Mouse (Mus musculus) small intestine, adult 2 months (tissue): ENCODE data around the gene Kdm4b. TPM values are rescaled to one million over a fixed set of nuclear protein-coding genes. Genes with fewer than 3 reads are reported as not detected.

ENCODE experiments used
- H3K27ac ChIP-seq: fragments of 200-500 bp; 2 replicates; pipeline ENCODE4 v1.5.1; 2012; ENCODE audit warnings: low read depth, low read length, control low read depth, inconsistent platforms; ENCODE audit not compliant: insufficient read depth
- H3K27me3 ChIP-seq: fragments of 200-500 bp; 2 replicates; pipeline ENCODE4 v1.6.1; 2012; ENCODE audit warnings: mild to moderate bottlenecking, moderate library complexity, low read length, inconsistent platforms; ENCODE audit not compliant: control insufficient read depth, insufficient read depth
- H3K36me3 ChIP-seq: fragments of 200-500 bp; 2 replicates; pipeline ENCODE4 v1.6.1; 2012; ENCODE audit warnings: mild to moderate bottlenecking, low read length, control low read depth, inconsistent platforms; ENCODE audit not compliant: control insufficient read depth, insufficient read depth
- H3K4me1 ChIP-seq: fragments of 200-500 bp; 2 replicates; pipeline ENCODE4 v1.6.1; 2012; ENCODE audit warnings: low read length, inconsistent platforms, mixed read lengths; ENCODE audit not compliant: control insufficient read depth, insufficient read depth, insufficient read length
- H3K4me3 ChIP-seq: fragments of 200-500 bp; 2 replicates; pipeline ENCODE4 v1.5.1; 2012; ENCODE audit warnings: low read depth, mild to moderate bottlenecking, control low read depth, inconsistent platforms, low read length, moderate library complexity
- CTCF ChIP-seq: fragments of 200-500 bp; IDR thresholded peaks from 2 replicates; pipeline ENCODE4 v1.5.1; 2012; ENCODE audit warnings: low read depth, mild to moderate bottlenecking, control low read depth, inconsistent platforms, low read length, moderate library complexity, mixed read lengths; ENCODE audit not compliant: insufficient replicate concordance, insufficient read length; ENCODE audit errors: extremely low read depth
- POLR2A ChIP-seq: fragments of 200-500 bp; IDR thresholded peaks from 2 replicates; pipeline ENCODE4 v1.6.1; 2012; ENCODE audit warnings: low read depth, mild to moderate bottlenecking, control low read depth, inconsistent platforms, low read length, moderate library complexity
- WGBS: fragments of 180-500 bp; shearing (Covaris S2); methylation state at CpG from one replicate; pipeline ENCODE4 v1.1.7; 2018; 5-methylcytosine and 5-hydroxymethylcytosine counted together
- polyA plus RNA-seq: library from polyadenylated mRNA; depleted of rRNA; stranded (reverse); fragments of >200 nt; gene quantifications from 2 replicates; pipeline ENCODE4 v1.2.3, GENCODE M21; 2012

Kdm4b gene
- polyA plus RNA-seq, 1 experiment, result 38.3 TPM

GRCm38 (mm10) chr17:56282802-56283201 lies 43.1 kb upstream of the Kdm4b start:
- H3K27ac ChIP-seq, result no peak overlapping the region
- H3K36me3 ChIP-seq, result peaks cover 74% of the 10 kb centered on the region
- no peak overlapping the region for H3K4me3 ChIP-seq
- peaks cover 25% of the 10 kb centered on the region for H3K4me1 ChIP-seq
- WGBS, result 85% methylated on average over 4 of the region's 4 CpGs
- H3K27me3 ChIP-seq, result no peaks in the 10 kb centered on the region
- TF ChIP-seq POLR2A, result no peak
- no peak for TF ChIP-seq CTCF

GRCm38 (mm10) chr17:56283316-56283715 lies 42.5 kb upstream of the Kdm4b start:
- no peak for TF ChIP-seq CTCF
- no peak for TF ChIP-seq POLR2A
- Histone ChIP-seq H3K27me3 (no peaks in the 10 kb centered on the region), H3K27ac (no peak overlapping the region), H3K4me1 (peaks cover 20% of the 10 kb centered on the region), H3K36me3 (peaks cover 71% of the 10 kb centered on the region), H3K4me3 (no peak overlapping the region)
- 91% methylated on average over 8 of the region's 8 CpGs for WGBS

GRCm38 (mm10) chr17:56285995-56286394 lies 39.9 kb upstream of the Kdm4b start:
- 92% methylated on average over 11 of the region's 11 CpGs for WGBS
- H3K27me3 ChIP-seq, result no peaks in the 10 kb centered on the region
- H3K4me1 ChIP-seq, result peaks cover 12% of the 10 kb centered on the region
- H3K36me3 ChIP-seq, result peaks cover 52% of the 10 kb centered on the region
- no peak overlapping the region for H3K27ac ChIP-seq
- H3K4me3 ChIP-seq, result peak overlapping the region; percentile 82; the same call in 1 of the 2 replicates
- TF ChIP-seq POLR2A (no peak), CTCF (no peak)

- no peak for TF ChIP-seq CTCF
- TF ChIP-seq POLR2A, result peak; percentile 89
- H3K36me3 ChIP-seq, result peaks cover 40% of the 10 kb centered on the region
- no peaks in the 10 kb centered on the region for H3K27me3 ChIP-seq
- peak overlapping the region; percentile 82 for H3K4me3 ChIP-seq
- peaks cover 10% of the 10 kb centered on the region; the same call in 1 of the 2 replicates for H3K4me1 ChIP-seq
- WGBS, result 28% methylated on average over 3 of the region's 3 CpGs
- H3K27ac ChIP-seq, result peak overlapping the region; percentile 97
These were observed 38.0 kb upstream of the Kdm4b start for GRCm38 (mm10) chr17:56287830-56288229.

GRCm38 (mm10) chr17:56288866-56289265 lies 37.0 kb upstream of the Kdm4b start:
- Histone ChIP-seq H3K27ac (peak overlapping the region; percentile 97), H3K27me3 (no peaks in the 10 kb centered on the region), H3K4me1 (peaks cover 9% of the 10 kb centered on the region; the same call in 1 of the 2 replicates), H3K36me3 (peaks cover 32% of the 10 kb centered on the region), H3K4me3 (peak overlapping the region; percentile 80; the same call in 1 of the 2 replicates)
- TF ChIP-seq POLR2A, result no peak
- TF ChIP-seq CTCF, result no peak
- WGBS, result 12% methylated on average over 3 of the region's 3 CpGs

- peaks cover 9% of the 10 kb centered on the region; the same call in 1 of the 2 replicates for H3K4me1 ChIP-seq
- peak overlapping the region; percentile 80 for H3K4me3 ChIP-seq
- H3K27me3 ChIP-seq, result no peaks in the 10 kb centered on the region
- peaks cover 24% of the 10 kb centered on the region for H3K36me3 ChIP-seq
- whole genome bisulfite sequencing, result 4% methylated on average over 23 of the region's 23 CpGs
- TF ChIP-seq CTCF (no peak), POLR2A (no peak; the same call in 1 of the 2 replicates)
- H3K27ac ChIP-seq, result peak overlapping the region; percentile 97
These were observed 36.2 kb upstream of the Kdm4b start for GRCm38 (mm10) chr17:56289371-56290331.
